ENCODE assay signal across 18 mouse cellular contexts in genomic region chr17:27916366-27916765, GRCm38 (mm10). TPM values are rescaled to one million over a fixed set of nuclear protein-coding genes. Genes with fewer than 3 reads are reported as not detected.
DNase-seq lines count a peak whose midpoint lies in the region; ATAC-seq and TF ChIP-seq lines count a peak whose summit lies in the region.
"Had no signal": no experiment of that assay in that cellular context is flagged by ENCODE, and none has a peak within 500 bp of the region (broad histone marks: within the 10 kb centered on the region; RNA-seq: fewer than 3 reads in every experiment).

No protein-coding gene starts in this region.

- no peak overlapping the region for H3K9ac ChIP-seq in lung, embryonic 14.5 days
- H3K9ac ChIP-seq in lung, embryonic 15.5 days: no peak overlapping the region
- H3K9ac ChIP-seq in forebrain, embryonic 12.5 days: no peak overlapping the region
- H3K9ac ChIP-seq: embryonic facial prominence, embryonic 12.5 days; limb, embryonic 13.5 days; liver, embryonic 13.5 days; midbrain, embryonic 12.5 days had no signal

- no peak for TF ChIP-seq CTCF in lung, embryonic 14.5 days (IDR thresholded peaks at IDR 0.05; ENCODE audit: low read depth)
- TF ChIP-seq CTCF in lung, adult 2 months (IDR thresholded peaks at IDR 0.05; ENCODE audit: insufficient read depth, low read length): no peak

- H3K27ac ChIP-seq in lung, embryonic 14.5 days (ENCODE audit: low read depth): peak overlapping the region; percentile 42; the same call in 1 of the 2 replicates
- H3K27ac ChIP-seq in lung, embryonic 15.5 days: peak overlapping the region; percentile 30; the same call in 1 of the 2 replicates
- H3K27ac ChIP-seq in forebrain, embryonic 12.5 days: no peak overlapping the region
- H3K27ac ChIP-seq: embryonic facial prominence, embryonic 12.5 days; heart, embryonic 10.5 days; hindbrain, embryonic 10.5 days; limb, embryonic 13.5 days; liver, embryonic 13.5 days; midbrain, embryonic 12.5 days had no signal

- WGBS in lung, embryonic 14.5 days: 43% methylated on average over 4 of the region's 4 CpGs
- 67% methylated on average over 4 of the region's 4 CpGs for WGBS in lung, adult 2 months
- WGBS in lung, embryonic 15.5 days: 43% methylated on average over 4 of the region's 4 CpGs
- 96% methylated on average over 4 of the region's 4 CpGs for WGBS in forebrain, embryonic 12.5 days

- TF ChIP-seq POLR2A in lung, adult 2 months (IDR thresholded peaks at IDR 0.05; ENCODE audit: borderline replicate concordance, extremely low read depth, low read depth, low read length): no peak

- H3K36me3 ChIP-seq in lung, embryonic 14.5 days (ENCODE audit: insufficient read depth): peaks cover 11% of the 10 kb centered on the region; the same call in 1 of the 2 replicates
- H3K36me3 ChIP-seq in lung, embryonic 15.5 days: no peaks in the 10 kb centered on the region
- H3K36me3 ChIP-seq in forebrain, embryonic 12.5 days (replicated peaks): peaks cover 7% of the 10 kb centered on the region
- H3K36me3 ChIP-seq: embryonic facial prominence, embryonic 12.5 days; liver, embryonic 13.5 days; midbrain, embryonic 12.5 days had no signal

- peak; percentile 67 for DNase-seq in lung, embryonic 14.5 days
- DNase-seq in lung, adult 2 months: no peak
- peak; percentile 27 to 66 for DNase-seq in lung, postnatal 4 days
- no peak for DNase-seq in spleen, adult 18-20 months
- no peak for DNase-seq in urinary bladder, postnatal 10 days (ENCODE audit: low spot score)
- DNase-seq: cerebellum, adult 8-10 months; gastrocnemius, postnatal 25 days; layer of hippocampus, postnatal 36 days; liver, embryonic 13.5 days; thymus, postnatal 4 days had no signal

- H3K4me2 ChIP-seq in lung, embryonic 14.5 days: no peak overlapping the region
- no peak overlapping the region for H3K4me2 ChIP-seq in lung, embryonic 15.5 days
- no peak overlapping the region for H3K4me2 ChIP-seq in forebrain, embryonic 12.5 days
- H3K4me2 ChIP-seq: embryonic facial prominence, embryonic 12.5 days; limb, embryonic 13.5 days; liver, embryonic 13.5 days; midbrain, embryonic 12.5 days had no signal

- peak; percentile 62; the same call in 1 of the 2 replicates for ATAC-seq in lung, embryonic 14.5 days (ENCODE audit: insufficient read depth)
- peak; percentile 46; the same call in 1 of the 2 replicates for ATAC-seq in lung, embryonic 15.5 days (ENCODE audit: borderline replicate concordance, extremely low read depth, low FRiP score, low TSS enrichment)
- no peak for ATAC-seq in forebrain, embryonic 12.5 days (ENCODE audit: low FRiP score)
- ATAC-seq: forebrain, embryonic 16.5 days had no signal

- H3K27me3 ChIP-seq in lung, embryonic 14.5 days (ENCODE audit: insufficient read depth, low read length): no peaks in the 10 kb centered on the region
- no peaks in the 10 kb centered on the region for H3K27me3 ChIP-seq in lung, embryonic 15.5 days
- H3K27me3 ChIP-seq in forebrain, embryonic 12.5 days: no peaks in the 10 kb centered on the region
- H3K27me3 ChIP-seq: embryonic facial prominence, embryonic 12.5 days; limb, embryonic 13.5 days; liver, embryonic 13.5 days; midbrain, embryonic 12.5 days had no signal

- H3K4me3 ChIP-seq in lung, embryonic 14.5 days (ENCODE audit: low read depth, low read length): no peak overlapping the region
- no peak overlapping the region for H3K4me3 ChIP-seq in lung, adult 2 months (replicated peaks; ENCODE audit: extremely low read depth, low read depth, low read length)
- no peak overlapping the region for H3K4me3 ChIP-seq in lung, embryonic 15.5 days
- no peak overlapping the region for H3K4me3 ChIP-seq in forebrain, embryonic 12.5 days (replicated peaks)
- H3K4me3 ChIP-seq: embryonic facial prominence, embryonic 12.5 days; heart, embryonic 10.5 days; hindbrain, embryonic 10.5 days; limb, embryonic 13.5 days; liver, embryonic 13.5 days; midbrain, embryonic 12.5 days had no signal

- no peaks in the 10 kb centered on the region for H3K9me3 ChIP-seq in lung, embryonic 14.5 days (ENCODE audit: low read depth, low read length)
- no peaks in the 10 kb centered on the region for H3K9me3 ChIP-seq in lung, embryonic 15.5 days
- no peaks in the 10 kb centered on the region for H3K9me3 ChIP-seq in forebrain, embryonic 12.5 days
- H3K9me3 ChIP-seq: embryonic facial prominence, embryonic 12.5 days; heart, embryonic 10.5 days; hindbrain, embryonic 10.5 days; limb, embryonic 13.5 days; liver, embryonic 13.5 days; midbrain, embryonic 12.5 days had no signal

- 0 out of 2 replicates have a peak, but pooled peaks cover 3% of the 10 kb centered on the region for H3K4me1 ChIP-seq in lung, embryonic 14.5 days (ENCODE audit: insufficient read depth)
- H3K4me1 ChIP-seq in lung, adult 2 months (ENCODE audit: control insufficient read depth, insufficient read depth, low read length): peaks cover 6% of the 10 kb centered on the region
- H3K4me1 ChIP-seq in lung, embryonic 15.5 days: peaks cover 18% of the 10 kb centered on the region
- peaks cover 8% of the 10 kb centered on the region for H3K4me1 ChIP-seq in forebrain, embryonic 12.5 days

RNA-seq across cellular contexts. Expression of gene Taf11, which starts 6.7 kb away (rescaled TPM):
- 68.4 and 68.5 TPM in 2 replicates for polyA plus RNA-seq in lung, embryonic 14.5 days (2014; fragmentation: Nextera tagmentation; extraction: Ambion mirVana)
- 8.3 and 11.5 TPM in 2 replicates for polyA plus RNA-seq in lung, adult 2 months (2012; rRNA removed)
- 68.6 and 73.5 TPM in 2 replicates for polyA plus RNA-seq in lung, embryonic 15.5 days (2015; fragmentation: Nextera tagmentation; extraction: Ambion mirVana)
- polyA plus RNA-seq in forebrain, embryonic 12.5 days (2016; fragmentation: Nextera tagmentation; extraction: Ambion mirVana): 100 and 101 TPM in 2 replicates

RNA-seq across cellular contexts. Expression of gene Anks1, which starts 7.3 kb away (rescaled TPM):
- polyA plus RNA-seq in lung, embryonic 14.5 days (2014; fragmentation: Nextera tagmentation; extraction: Ambion mirVana): 18.7 and 19.4 TPM in 2 replicates
- polyA plus RNA-seq in lung, adult 2 months (2012; rRNA removed): 89.4 and 97.9 TPM in 2 replicates
- 17.1 and 19.3 TPM in 2 replicates for polyA plus RNA-seq in lung, embryonic 15.5 days (2015; fragmentation: Nextera tagmentation; extraction: Ambion mirVana)
- polyA plus RNA-seq in forebrain, embryonic 12.5 days (2016; fragmentation: Nextera tagmentation; extraction: Ambion mirVana): 61.0 and 84.9 TPM in 2 replicates

Comparison
In these comparisons a context has a peak if more than half of its experiments do, and no peak if none do; other contexts are left out.
1. DNase-seq: peak in lung, embryonic 14.5 days (single experiment) and lung, postnatal 4 days (2 of 2); none in lung, adult 2 months (single experiment), spleen, adult 18-20 months (0 of 2) and urinary bladder, postnatal 10 days (single experiment).